Mouse (Mus musculus): Measurements from ENCODE around the gene Uba3.

The Uba3 gene

DNA sequence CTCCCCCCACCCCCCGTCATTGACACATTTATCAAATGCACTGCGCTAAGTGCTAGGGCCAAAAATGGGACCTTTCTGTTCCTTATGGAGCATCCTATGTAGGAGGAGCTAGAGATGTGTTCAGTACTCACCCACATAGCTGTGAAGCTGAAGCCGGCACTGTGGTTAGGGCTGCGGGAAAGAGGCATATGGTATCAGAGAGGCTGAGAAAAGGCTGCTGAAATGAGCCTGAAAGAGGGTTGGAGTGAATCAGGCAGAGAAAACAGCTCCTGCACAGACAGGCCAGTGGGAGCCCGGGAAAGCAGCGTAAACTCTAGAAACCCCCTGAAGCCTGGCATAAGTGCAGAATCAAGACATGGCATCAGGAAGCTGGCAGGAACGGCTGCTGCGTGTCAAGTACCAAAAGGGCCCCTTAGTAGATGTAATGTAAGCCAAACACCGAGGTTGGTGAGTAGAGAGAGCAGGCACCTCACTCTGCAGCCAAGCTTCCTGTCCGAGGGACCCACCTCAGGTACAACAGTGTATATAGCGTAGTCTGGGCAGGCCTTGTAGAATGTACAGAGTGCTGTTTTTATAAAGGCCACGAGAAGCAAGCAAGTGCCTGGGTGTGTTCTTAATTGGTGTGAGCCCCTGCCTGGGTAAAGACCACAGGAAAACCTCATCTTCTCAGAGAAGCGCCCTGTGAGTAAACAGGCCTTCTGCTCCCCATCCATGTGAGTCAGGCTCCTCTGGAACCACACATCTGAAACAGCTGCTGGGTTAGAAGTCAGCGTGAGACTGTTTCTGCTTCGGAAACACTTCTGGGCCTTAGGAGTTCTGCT lies 16.0 kb upstream of the Uba3 start:
- ChIA-PET POLR2A (interaction anchor here (0.6 to 1.8 kb wide), 16 partner anchors 10 to 1275 kb away, joined by 3 to 11 read pairs (median 5); partner anchors contain the start of genes Arl6ip5 (in 2 of the 4) and Uba3 (in 2 of the 4)), CTCF (interaction anchor here in 2 of 4 experiments (0.6 kb wide), 4 partner anchors 18 to 650 kb away, joined by 3 to 12 read pairs (median 4); no protein-coding TSS in a partner anchor)

DNA sequence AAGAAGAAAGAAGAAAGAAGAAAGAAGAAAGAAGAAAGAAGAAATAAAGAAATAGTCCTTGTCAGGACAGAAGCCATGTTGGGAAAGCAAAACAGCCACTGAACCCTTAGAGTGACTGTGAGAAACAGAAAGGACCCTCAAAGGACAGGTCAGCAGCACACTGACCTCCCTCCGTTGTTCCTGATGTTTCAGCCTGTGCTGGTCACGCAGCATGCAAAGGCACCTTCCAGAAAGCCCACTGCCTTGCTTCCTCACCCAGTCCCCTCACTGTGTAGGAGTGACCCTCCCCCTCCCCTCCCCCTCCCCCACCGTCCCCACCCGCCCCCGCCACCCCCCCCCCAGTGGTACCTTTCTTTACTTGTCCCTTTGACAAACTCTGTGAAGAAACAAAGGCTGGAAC lies 15.2 kb upstream of the Uba3 start:
- CTCF ChIA-PET: no interaction called here
- POLR2A ChIA-PET: interaction anchor here in 3 of 4 experiments (0.7 to 1.8 kb wide), 5 partner anchors 9 to 50 kb away, joined by 3 to 11 read pairs (median 8); partner anchors contain the start of genes Arl6ip5 (in 1 of the 3) and Uba3 (in 1 of the 3)

DNA sequence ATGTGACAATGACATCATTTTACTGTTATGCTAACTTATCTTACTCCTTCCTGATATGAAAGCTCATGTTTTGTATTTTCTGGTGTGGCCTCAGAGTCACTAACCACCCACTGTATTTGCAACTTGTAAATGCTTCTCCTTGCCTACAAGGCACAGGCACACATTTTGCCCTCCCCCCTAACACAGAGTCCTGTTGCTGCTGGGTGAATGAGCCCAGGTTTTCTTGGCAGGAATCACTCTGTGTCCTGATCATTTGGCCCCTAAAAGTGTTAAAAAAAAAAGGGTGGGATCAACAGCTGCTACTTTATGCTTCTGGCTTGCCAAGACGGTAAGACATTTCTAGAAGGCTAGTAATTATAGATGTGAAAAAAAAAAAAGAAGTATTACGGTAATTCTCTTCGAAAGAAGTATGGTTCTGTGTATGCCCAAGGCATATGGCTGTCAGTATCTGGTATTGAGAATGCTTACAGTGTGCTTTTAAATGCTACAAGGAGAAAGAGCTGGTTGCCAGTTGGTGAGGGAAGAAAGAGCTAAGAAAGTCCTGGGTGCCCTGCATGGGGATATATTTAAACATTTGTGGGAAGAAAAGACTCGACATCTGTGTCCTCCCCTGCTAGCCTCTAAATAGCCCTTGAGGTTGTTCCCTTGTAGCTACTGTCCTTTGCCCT lies 10.8 kb upstream of the Uba3 start:
- CTCF ChIA-PET: interaction anchor here in 2 of 4 experiments (0.6 to 1.3 kb wide), 4 partner anchors 23 to 1737 kb away, joined by 3 to 6 read pairs (median 4); no protein-coding TSS in a partner anchor

GRCm38 (mm10) chr6:97211981-97212380 lies 6.5 kb upstream of the Uba3 start:
- POLR2A ChIA-PET: interaction anchor here in 3 of 4 experiments (0.9 to 4.2 kb wide), 8 partner anchors 10 to 64 kb away, joined by 3 to 13 read pairs (median 6); partner anchors contain the start of gene Eogt (in 1 of the 3)

More for the DNA sequence above, 10.8 kb upstream of the Uba3 start:
- POLR2A ChIA-PET: interaction anchor here in 2 of 4 experiments (0.6 to 3.8 kb wide), 6 partner anchors 9 to 1415 kb away, joined by 3 to 21 read pairs (median 6); partner anchors contain the start of gene Uba3 (in 2 of the 2)

DNA sequence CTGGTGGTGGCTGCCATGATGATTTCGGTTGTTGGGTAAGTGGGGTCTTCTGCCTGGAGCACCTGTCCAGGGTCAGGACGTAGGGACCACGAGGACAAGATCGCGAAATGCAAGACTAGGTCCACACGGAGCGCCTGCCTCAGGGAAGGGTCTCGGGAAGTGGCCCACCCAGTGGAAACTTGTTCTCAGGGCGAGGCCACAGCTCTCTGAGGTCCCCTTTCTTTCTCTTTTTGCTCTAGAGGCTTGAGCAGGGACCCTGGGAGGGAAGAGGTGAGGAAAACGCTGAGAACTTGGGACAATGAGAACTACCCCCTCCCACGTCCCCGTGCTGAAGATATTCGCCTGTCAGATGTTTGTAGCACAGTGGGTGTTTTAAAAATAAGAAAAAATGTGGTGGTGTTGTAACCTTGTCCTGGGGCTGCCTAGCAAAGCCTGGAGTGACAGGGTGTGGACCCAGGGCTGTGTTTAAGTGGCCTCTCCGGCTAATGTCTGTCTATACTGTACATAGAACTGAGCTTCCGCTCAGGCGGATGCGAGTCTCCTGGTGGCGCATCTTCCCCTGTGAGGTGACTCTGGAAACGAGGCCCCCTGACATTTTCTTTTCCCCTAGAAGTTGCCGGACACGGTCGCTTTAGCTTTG lies 5.6 kb upstream of the Uba3 start:
- POLR2A ChIA-PET: interaction anchor here in 3 of 4 experiments (0.6 to 4.2 kb wide), 23 partner anchors 10 to 186 kb away, joined by 3 to 13 read pairs (median 3); partner anchors contain the start of genes Eogt (in 1 of the 3) and Tmf1 (in 1 of the 3)
- CTCF ChIA-PET: interaction anchor here in 2 of 4 experiments (0.7 to 1.9 kb wide), 5 partner anchors 29 to 525 kb away, joined by 3 to 6 read pairs (median 4); no protein-coding TSS in a partner anchor

More at GRCm38 (mm10) chr6:97211981-97212380, 6.5 kb upstream of the Uba3 start:
- CTCF ChIA-PET: interaction anchor here in 1 of 4 experiments (0.7 kb wide), 1 partner anchor 524 kb away, joined by 5 read pairs; no protein-coding TSS in a partner anchor

DNA sequence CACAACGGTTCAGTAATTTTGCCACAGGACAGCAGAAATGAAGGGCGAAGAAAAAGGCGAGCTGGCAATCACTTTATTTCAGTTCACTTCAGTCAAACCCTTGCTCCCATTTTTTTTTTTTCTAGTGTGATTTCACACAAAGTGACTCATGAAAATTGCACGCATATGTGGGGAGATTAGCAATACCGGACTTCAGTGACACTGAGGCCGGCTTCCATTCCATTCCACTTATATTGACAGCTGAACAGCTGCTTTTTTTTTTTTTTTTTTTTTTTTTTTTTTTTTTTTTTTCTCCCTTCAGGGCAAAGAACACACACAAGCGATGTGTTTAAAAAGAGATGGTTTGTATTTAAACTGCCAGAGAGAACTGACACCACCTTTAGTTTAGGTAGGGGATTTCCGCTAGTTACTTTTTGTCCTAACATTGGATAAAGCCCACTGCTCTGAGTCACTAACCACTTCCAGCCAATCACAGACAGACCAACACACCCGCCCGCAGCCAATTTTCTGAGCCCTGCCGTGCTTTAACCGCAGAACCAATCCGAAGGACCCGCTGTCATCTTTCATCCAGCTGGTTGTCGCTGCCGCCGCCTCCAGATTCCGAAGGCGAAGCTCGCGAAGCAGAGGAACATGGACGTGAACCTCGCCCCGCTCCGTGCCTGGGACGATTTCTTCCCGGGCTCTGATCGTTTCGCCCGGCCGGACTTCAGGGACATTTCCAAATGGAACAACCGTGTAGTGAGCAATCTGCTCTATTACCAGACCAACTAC lies 4.9 kb upstream of the Uba3 start, which contains the start of gene Arl6ip5:
Gene Arl6ip5, plus strand, starts transcription at position 499 of the 771 bp plus-strand sequence.
- ChIA-PET CTCF (interaction anchor here in 3 of 4 experiments (0.7 to 1.9 kb wide), 6 partner anchors 29 to 1273 kb away, joined by 3 to 6 read pairs (median 3); partner anchors contain the start of gene Eogt (in 1 of the 3)), POLR2A (interaction anchor here in 2 of 4 experiments (0.6 to 4.2 kb wide), 24 partner anchors 9 to 745 kb away, joined by 3 to 13 read pairs (median 4); partner anchors contain the start of genes Eogt (in 1 of the 2) and Tmf1 (in 1 of the 2))

GRCm38 (mm10) chr6:97209751-97210150 lies 4.3 kb upstream of the Uba3 start:
- CTCF ChIA-PET: interaction anchor here in 3 of 4 experiments (0.7 to 1.9 kb wide), 3 partner anchors 61 to 1274 kb away, joined by 3 to 6 read pairs (median 3); partner anchors contain the start of gene Eogt (in 1 of the 3)

DNA sequence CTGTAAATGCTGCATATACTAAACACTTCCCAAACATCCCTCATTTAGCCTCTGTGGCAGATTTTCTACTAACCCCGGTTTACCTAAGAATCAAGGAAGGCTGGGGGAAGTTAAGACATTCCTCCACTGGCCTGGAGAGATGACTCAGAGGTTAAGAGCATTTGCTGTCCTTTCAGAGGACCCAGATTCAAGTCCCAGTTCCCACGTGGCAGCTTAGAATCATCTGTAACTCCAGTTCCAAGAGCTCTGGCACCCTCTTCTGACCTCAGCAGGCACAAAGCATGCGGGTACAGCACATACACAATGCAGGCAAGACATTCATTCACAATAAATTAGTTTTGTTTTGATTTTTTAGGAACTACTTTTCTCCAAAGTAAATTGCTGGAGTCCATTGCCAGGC lies 3.8 kb upstream of the Uba3 start:
- ChIA-PET POLR2A (interaction anchor here in 1 of 4 experiments (0.6 to 4.2 kb wide), 4 partner anchors 30 to 70 kb away, joined by 3 to 13 read pairs (median 4); partner anchors contain the start of gene Eogt), CTCF (interaction anchor here in 1 of 4 experiments (1.9 kb wide), 1 partner anchor 208 kb away, joined by 6 read pairs; no protein-coding TSS in a partner anchor)

More at GRCm38 (mm10) chr6:97209751-97210150, 4.3 kb upstream of the Uba3 start:
- POLR2A ChIA-PET: interaction anchor here in 2 of 4 experiments (0.6 to 4.2 kb wide), 16 partner anchors 12 to 746 kb away, joined by 3 to 13 read pairs (median 4); partner anchors contain the start of genes Eogt (in 1 of the 2) and Tmf1 (in 1 of the 2)

GRCm38 (mm10) chr6:97208406-97208805 lies 3.0 kb upstream of the Uba3 start:
- ChIA-PET CTCF (no interaction called here), POLR2A (interaction anchor here in 2 of 4 experiments (0.6 to 1.6 kb wide), 9 partner anchors 15 to 528 kb away, joined by 3 to 9 read pairs (median 4); partner anchors contain the start of gene Tmf1 (in 1 of the 2))

DNA sequence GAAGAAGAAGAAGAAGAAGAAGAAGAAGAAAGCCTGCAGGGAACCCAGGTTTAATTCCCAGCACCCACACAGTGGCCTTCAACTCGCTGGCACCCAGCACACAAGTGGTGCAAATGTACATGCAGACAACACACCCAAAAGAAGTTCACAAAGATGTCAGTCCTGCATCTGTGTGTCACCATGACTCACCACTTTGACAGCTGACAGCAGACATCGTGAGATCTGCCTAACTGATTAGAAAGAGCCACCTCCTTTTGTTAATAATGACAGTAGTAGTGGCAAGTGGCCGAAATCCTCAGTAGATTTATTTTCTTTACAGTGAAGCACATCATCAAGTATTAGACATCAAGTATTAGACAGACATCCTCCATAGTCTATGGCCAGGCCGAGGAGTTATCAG lies 1.6 kb upstream of the Uba3 start:
- POLR2A ChIA-PET: interaction anchor here in 3 of 4 experiments (0.6 to 2.1 kb wide), 15 partner anchors 10 to 1648 kb away, joined by 3 to 12 read pairs (median 4); partner anchors contain the start of gene Tmf1 (in 1 of the 3)
- CTCF ChIA-PET: interaction anchor here in 2 of 4 experiments (0.6 to 0.7 kb wide), 3 partner anchors 9 to 585 kb away, joined by 4 to 18 read pairs (median 5); no protein-coding TSS in a partner anchor

DNA sequence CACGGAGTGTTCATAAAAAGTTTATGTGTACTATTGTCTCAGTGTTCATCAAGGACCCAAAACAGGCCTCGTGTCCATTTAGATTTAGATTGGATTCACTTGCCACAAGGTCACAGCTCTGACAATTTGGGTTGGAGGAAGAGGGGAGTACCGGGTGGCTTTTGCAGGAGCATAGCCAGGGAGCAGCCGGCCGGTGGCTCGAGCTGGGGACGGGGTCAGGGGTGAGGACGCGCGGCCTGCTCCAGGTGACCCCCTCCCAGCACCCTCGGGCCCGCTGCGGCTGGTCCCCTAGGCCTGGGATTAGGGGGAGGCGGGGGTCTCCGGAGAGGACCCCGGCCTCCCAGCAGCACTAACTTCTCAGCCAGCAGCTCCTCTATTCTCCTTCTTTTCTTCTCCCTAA lies 495 bp downstream of the Uba3 start:
- POLR2A ChIA-PET: interaction anchor here (0.6 to 6.2 kb wide), 60 partner anchors 9 to 1547 kb away, joined by 3 to 76 read pairs (median 5); partner anchors contain the start of genes Tmf1 (in 3 of the 4), Eogt (in 1 of the 4) and Mitf (in 1 of the 4)

DNA sequence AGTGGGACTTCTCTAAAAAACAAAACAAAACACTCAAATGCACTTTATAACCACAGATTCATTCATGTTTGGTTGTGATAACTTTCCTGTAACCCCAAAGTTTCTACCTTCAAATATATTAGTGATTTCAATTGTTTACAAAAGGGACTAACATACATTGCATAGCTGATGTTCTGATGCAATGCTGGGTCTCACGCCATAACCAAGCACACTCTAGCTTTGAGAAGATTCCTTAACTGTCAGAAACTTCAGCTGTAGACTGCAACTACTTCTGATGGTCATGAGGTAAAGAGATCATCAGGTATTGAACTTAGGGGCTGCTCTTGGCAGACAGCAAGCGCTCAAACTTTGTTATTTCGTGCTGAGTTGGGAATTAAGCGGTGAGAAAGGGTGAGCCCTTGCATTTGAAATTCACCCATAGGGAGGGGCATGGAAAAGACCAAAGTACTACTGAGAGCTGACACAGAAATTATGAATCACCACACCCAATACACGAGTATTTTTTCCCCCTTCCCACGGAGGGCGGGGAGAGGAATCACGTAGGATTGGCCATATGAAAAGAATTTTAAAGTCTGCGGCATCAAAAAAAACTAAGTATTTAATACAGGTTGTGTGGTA lies 1.1 kb downstream of the Uba3 start:
- POLR2A ChIA-PET: interaction anchor here (0.6 to 6.2 kb wide), 26 partner anchors 11 to 1547 kb away, joined by 3 to 76 read pairs (median 5); partner anchors contain the start of genes Tmf1 (in 2 of the 4) and Eogt (in 1 of the 4)
- CTCF ChIA-PET: no interaction called here

More for the DNA sequence above, 495 bp downstream of the Uba3 start:
- CTCF ChIA-PET: interaction anchor here in 3 of 4 experiments (0.6 to 1.4 kb wide), 8 partner anchors 21 to 215 kb away, joined by 3 to 5 read pairs (median 3); no protein-coding TSS in a partner anchor

DNA sequence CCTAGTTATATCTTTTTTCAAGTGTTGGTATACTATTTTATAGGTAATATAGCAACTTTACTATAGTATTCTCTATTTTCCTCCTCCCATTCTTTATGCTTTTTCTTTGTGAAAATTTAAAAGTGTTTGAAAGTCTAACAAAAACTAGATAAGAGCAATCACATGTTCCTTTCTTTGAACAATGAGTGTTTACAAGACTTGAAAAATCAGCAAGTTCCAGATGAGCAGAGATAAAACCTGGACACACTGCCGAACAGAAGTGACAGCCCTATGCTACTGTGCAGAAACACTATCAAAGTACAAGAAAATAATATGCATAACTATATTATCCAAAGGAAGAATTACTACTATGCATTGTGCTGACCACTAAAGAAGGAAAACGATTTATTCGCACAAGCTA lies 3.0 kb downstream of the Uba3 start:
- ChIA-PET CTCF (no interaction called here), POLR2A (interaction anchor here in 1 of 4 experiments (6.2 kb wide), 1 partner anchor 22 kb away, joined by 76 read pairs; the partner anchor contains the start of gene Tmf1)

- POLR2A ChIA-PET: interaction anchor here in 2 of 4 experiments (0.9 to 6.2 kb wide), 8 partner anchors 10 to 52 kb away, joined by 3 to 76 read pairs (median 6); partner anchors contain the start of genes Tmf1 (in 2 of the 2), Arl6ip5 (in 1 of the 2) and Eogt (in 1 of the 2)
Measured at GRCm38 (mm10) chr6:97200437-97200836, 5.0 kb downstream of the Uba3 start.

GRCm38 (mm10) chr6:97179367-97179828 lies 26.0 kb downstream of the Uba3 start:
- POLR2A ChIA-PET: interaction anchor here in 3 of 4 experiments (0.9 to 7.7 kb wide), 27 partner anchors 9 to 217 kb away, joined by 3 to 76 read pairs (median 6); partner anchors contain the start of genes Uba3 (in 3 of the 3), Arl6ip5 (in 2 of the 3) and Eogt (in 2 of the 3)
- CTCF ChIA-PET: no interaction called here

More at GRCm38 (mm10) chr6:97200437-97200836, 5.0 kb downstream of the Uba3 start:
- CTCF ChIA-PET: interaction anchor here in 1 of 4 experiments (0.7 kb wide), 1 partner anchor 28 kb away, joined by 3 read pairs; no protein-coding TSS in a partner anchor

All from embryonic stem cell, embryonic (primary cell).